Mouse (Mus musculus): ENCODE measurements at regions not wholly inside any gene's neighbourhood (a gene's known extent, or its start where the extent isn't known, plus 50 kb on each side); places are given as distances from the start of the nearest gene placed in this dataset.

DNA sequence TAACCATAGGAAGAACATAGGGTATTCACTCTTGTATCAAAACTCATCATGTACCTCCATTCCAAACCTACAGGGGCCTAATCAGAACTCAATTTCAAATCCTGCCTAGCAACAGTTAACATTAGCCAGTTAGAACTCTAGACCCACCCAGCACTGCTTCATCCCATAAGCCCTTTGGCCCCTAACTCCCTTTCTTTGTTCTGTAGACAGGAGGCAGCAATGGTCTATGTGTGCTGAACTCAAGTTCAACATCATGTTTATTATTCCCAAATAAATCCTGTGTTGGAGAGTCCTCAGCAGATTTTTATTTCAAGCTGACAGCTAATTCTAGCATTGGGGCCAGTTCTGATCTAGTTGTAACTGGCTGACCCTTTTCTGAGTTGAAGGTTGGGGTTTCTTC, 112.2 kb downstream of the Ipo8 start:
- H3K4me3 ChIP-seq: no peak overlapping the region
- H3K27me3 ChIP-seq: no peaks in the 10 kb centered on the region
- H3K9me3 ChIP-seq: no peaks in the 10 kb centered on the region
- no peaks in the 10 kb centered on the region for H3K36me3 ChIP-seq
- H3K27ac ChIP-seq: no peak overlapping the region
- ATAC-seq (ENCODE audit: insufficient number of reproducible peaks, insufficient read depth, low FRiP score, low TSS enrichment, low read depth): no peak
- H3K4me1 ChIP-seq: no peaks in the 10 kb centered on the region
- H3K4me2 ChIP-seq: no peak overlapping the region
- H3K9ac ChIP-seq: no peak overlapping the region

DNA sequence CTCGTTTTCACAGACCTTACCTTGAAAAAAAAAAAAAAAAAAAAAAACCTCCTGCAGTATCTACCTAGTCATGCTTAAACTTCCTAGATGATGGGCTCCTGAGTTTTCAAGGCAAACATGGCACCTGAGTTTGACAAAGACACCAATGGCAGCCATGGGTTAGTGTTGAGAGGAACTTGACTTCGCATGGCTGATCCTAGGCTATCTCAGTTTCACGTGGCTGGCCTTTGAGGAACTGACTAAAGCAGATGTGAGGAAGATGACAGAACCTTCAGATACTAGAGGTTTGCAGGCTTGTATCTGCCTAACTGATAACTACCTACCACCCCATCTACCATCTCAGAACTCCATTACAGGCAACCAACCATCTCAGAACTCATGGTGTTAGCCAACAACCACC, 120.9 kb downstream of the Ipo8 start:
- H3K4me1 ChIP-seq: no peaks in the 10 kb centered on the region
- ATAC-seq (ENCODE audit: insufficient number of reproducible peaks, insufficient read depth, low FRiP score, low TSS enrichment, low read depth): no peak
- H3K4me2 ChIP-seq: no peak overlapping the region
- no peaks in the 10 kb centered on the region for H3K27me3 ChIP-seq
- H3K4me3 ChIP-seq: no peak overlapping the region
- no peaks in the 10 kb centered on the region for H3K9me3 ChIP-seq
- 78% methylated on average over 3 of the region's 3 CpGs for WGBS
- no peak overlapping the region for H3K27ac ChIP-seq
- no peaks in the 10 kb centered on the region for H3K36me3 ChIP-seq
- H3K9ac ChIP-seq: no peak overlapping the region

DNA sequence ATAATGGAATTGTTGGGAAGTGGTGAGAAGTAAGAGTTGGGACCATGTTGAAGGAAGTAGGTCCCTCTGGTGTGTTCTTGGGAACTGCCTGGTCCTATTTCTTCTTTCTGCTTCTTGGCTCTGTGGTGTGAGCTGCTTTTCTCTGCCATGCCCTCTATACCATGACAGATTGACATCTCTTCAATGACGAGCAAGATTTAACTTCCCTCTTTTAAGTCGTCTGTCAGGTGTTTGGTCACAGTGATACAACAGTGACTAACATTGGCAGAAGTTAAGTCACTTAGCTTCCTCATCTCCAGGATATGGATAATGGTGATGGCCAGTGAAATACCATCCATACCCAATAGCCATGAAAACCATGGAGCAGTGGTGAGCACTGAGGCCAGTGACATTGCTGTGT, 122.9 kb downstream of the Ipo8 start:
- Histone ChIP-seq H3K4me2 (no peak overlapping the region), H3K27ac (no peak overlapping the region), H3K4me1 (no peaks in the 10 kb centered on the region), H3K4me3 (no peak overlapping the region), H3K27me3 (no peaks in the 10 kb centered on the region), H3K9ac (no peak overlapping the region), H3K36me3 (no peaks in the 10 kb centered on the region), H3K9me3 (no peaks in the 10 kb centered on the region)
- WGBS: 76% methylated on average over 2 of the region's 2 CpGs
- no peak for ATAC-seq (ENCODE audit: insufficient number of reproducible peaks, insufficient read depth, low FRiP score, low TSS enrichment, low read depth)

DNA sequence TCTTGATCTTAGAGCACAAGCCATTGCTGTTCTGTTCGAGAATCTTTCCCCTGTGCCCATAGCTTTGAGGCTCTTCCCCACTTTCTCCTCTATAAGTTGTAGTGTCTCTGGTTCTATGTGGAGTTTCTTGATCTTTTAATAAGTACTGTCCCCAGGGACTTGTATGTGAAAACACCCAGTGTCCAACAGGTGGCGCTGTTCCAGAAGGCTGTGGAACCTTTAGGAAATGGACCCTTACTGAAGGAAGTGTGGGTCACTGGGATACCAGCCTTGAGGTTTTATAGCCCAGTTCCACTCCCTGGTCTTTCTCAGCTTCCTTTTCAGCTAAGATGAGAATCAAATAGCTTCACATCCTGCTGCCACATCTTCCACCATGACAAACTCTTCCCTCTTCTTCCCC, 125.6 kb downstream of the Ipo8 start:
- H3K4me2 ChIP-seq: no peak overlapping the region
- H3K27me3 ChIP-seq: no peaks in the 10 kb centered on the region
- H3K9ac ChIP-seq: no peak overlapping the region
- WGBS: 28% methylated on average over 2 of the region's 2 CpGs
- no peaks in the 10 kb centered on the region for H3K4me1 ChIP-seq
- no peaks in the 10 kb centered on the region for H3K9me3 ChIP-seq
- no peak overlapping the region for H3K27ac ChIP-seq
- no peaks in the 10 kb centered on the region for H3K36me3 ChIP-seq
- no peak for ATAC-seq (ENCODE audit: insufficient number of reproducible peaks, insufficient read depth, low FRiP score, low TSS enrichment, low read depth)
- H3K4me3 ChIP-seq: no peak overlapping the region

DNA sequence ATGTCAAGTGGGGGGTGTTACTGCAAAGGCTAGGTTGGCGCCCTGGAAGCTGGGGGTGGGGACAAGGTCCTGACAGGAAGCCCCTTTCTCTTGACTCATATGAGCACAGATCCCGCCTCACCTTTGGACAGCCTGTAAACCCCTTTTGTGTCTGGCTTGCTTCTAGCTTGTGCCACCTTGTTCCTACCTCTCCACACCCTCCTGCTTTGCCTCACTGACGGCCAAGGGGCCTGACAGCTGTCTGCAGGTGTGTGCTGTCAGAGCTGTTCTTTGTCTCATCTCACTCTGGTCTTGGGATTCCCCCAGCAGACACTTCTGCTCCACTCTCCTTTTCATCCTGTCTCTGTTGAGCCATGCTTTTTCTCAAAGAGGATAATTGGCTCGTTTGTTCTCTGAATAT, 137.9 kb downstream of the Ipo8 start:
- H3K4me1 ChIP-seq: no peaks in the 10 kb centered on the region
- H3K36me3 ChIP-seq: no peaks in the 10 kb centered on the region
- 41% methylated on average over 4 of the region's 4 CpGs for WGBS
- H3K9me3 ChIP-seq: no peaks in the 10 kb centered on the region
- H3K4me3 ChIP-seq: no peak overlapping the region
- H3K27me3 ChIP-seq: no peaks in the 10 kb centered on the region
- no peak overlapping the region for H3K27ac ChIP-seq
- no peak overlapping the region for H3K9ac ChIP-seq
- ATAC-seq (ENCODE audit: insufficient number of reproducible peaks, insufficient read depth, low FRiP score, low TSS enrichment, low read depth): no peak
- H3K4me2 ChIP-seq: no peak overlapping the region

DNA sequence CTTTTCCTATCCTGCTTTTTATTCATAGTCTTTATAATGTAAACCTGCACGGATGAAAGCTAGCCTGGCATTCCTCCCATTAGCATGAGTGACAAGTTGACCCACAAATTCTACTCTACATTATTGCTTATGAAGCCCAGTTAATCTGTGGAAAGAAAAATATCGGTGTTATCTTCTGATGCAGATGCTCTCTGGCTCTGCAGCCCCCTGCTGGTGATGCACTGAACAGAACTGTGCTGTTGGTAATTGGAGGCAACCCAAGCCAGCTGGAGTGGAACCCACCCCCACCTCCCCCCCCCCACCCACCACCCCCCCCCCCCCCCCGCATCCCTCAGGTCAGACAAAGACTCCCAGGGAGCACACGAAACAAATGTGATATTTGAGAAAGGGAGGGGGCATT, 143.5 kb downstream of the Ipo8 start:
- WGBS: 35% methylated on average over 3 of the region's 4 CpGs
- no peak for ATAC-seq (ENCODE audit: insufficient number of reproducible peaks, insufficient read depth, low FRiP score, low TSS enrichment, low read depth)
- Histone ChIP-seq H3K27me3 (no peaks in the 10 kb centered on the region), H3K4me2 (no peak overlapping the region), H3K27ac (no peak overlapping the region), H3K36me3 (no peaks in the 10 kb centered on the region), H3K9me3 (no peaks in the 10 kb centered on the region), H3K4me3 (no peak overlapping the region), H3K4me1 (no peaks in the 10 kb centered on the region), H3K9ac (no peak overlapping the region)

DNA sequence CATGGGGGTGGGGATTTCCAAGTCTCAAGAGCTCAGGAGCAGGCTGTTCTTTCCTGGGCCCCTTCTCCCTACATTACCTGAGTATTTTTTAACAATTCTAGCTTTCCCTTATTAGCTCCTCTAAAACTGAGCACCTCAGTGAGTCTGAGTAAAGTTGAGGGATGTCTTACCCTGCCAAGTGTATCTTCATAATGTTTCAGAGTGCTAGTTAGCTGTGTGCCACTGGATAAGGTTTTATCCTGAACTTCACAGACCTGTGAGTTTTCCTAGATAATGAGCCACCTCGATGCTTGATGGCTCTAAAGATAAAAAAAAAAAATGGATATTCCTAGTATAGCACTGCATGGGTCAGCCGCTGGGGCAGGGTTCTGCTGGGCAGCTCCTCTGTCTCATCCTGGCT, 171.1 kb downstream of the Ipo8 start:
- 0 out of 2 replicates have a peak, but pooled peaks cover 3% of the 10 kb centered on the region for H3K4me1 ChIP-seq
- H3K36me3 ChIP-seq: no peaks in the 10 kb centered on the region
- WGBS: 86% methylated on average over 2 of the region's 2 CpGs
- H3K9ac ChIP-seq: no peak overlapping the region
- no peaks in the 10 kb centered on the region for H3K27me3 ChIP-seq
- no peaks in the 10 kb centered on the region for H3K9me3 ChIP-seq
- ATAC-seq (ENCODE audit: insufficient number of reproducible peaks, insufficient read depth, low FRiP score, low TSS enrichment, low read depth): no peak
- no peak overlapping the region for H3K4me2 ChIP-seq
- H3K27ac ChIP-seq: no peak overlapping the region
- H3K4me3 ChIP-seq: no peak overlapping the region

DNA sequence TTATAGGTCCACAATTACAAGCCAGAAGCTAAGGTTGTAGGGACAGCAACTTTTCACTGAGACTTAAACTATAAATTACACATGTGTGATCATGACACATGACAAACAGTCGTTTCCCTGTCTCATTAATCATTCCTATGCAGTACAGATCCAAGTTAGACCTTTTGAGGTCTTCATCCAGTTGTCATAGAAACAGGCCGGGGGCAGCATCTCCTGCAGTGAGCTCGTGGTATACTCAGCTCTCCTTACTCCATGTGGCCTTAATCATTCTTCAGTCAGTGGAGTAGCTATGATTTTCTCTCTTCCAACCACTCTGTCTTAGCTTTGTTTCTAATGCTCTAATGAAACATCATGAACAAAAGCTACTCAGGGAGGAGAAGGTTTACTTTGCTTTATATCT, 178.1 kb downstream of the Ipo8 start:
- no peaks in the 10 kb centered on the region for H3K4me1 ChIP-seq
- no peak overlapping the region for H3K4me2 ChIP-seq
- H3K27me3 ChIP-seq: no peaks in the 10 kb centered on the region
- no peak overlapping the region for H3K4me3 ChIP-seq
- 49% methylated on average over 3 of the region's 3 CpGs for WGBS
- H3K9ac ChIP-seq: no peak overlapping the region
- no peaks in the 10 kb centered on the region for H3K9me3 ChIP-seq
- no peaks in the 10 kb centered on the region for H3K36me3 ChIP-seq
- H3K27ac ChIP-seq: no peak overlapping the region
- ATAC-seq (ENCODE audit: insufficient number of reproducible peaks, insufficient read depth, low FRiP score, low TSS enrichment, low read depth): no peak

DNA sequence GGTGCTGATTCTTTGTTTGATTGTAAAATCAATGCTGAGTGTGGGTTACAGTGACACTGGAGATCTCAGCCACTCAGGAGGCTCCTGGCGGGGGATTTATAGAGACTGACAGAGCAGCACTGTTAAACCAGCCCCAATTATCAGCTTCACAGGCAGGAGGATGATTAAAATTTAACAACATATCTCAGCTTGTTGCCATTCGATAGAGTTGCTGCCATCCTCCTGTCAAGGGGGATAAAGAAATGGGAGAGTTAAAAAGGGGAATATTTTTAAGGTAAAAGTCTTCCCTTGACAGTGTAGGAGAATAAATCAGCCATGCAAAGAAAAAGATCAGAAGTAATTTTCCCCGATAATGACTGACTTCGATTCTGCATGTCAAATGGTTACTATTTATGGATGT, 178.8 kb downstream of the Ipo8 start:
- ATAC-seq (ENCODE audit: insufficient number of reproducible peaks, insufficient read depth, low FRiP score, low TSS enrichment, low read depth): no peak
- Histone ChIP-seq H3K4me1 (no peaks in the 10 kb centered on the region), H3K36me3 (no peaks in the 10 kb centered on the region), H3K27me3 (no peaks in the 10 kb centered on the region), H3K27ac (no peak overlapping the region), H3K4me3 (no peak overlapping the region), H3K4me2 (no peak overlapping the region), H3K9ac (no peak overlapping the region), H3K9me3 (no peaks in the 10 kb centered on the region)
- 58% methylated on average over 4 of the region's 4 CpGs for WGBS

DNA sequence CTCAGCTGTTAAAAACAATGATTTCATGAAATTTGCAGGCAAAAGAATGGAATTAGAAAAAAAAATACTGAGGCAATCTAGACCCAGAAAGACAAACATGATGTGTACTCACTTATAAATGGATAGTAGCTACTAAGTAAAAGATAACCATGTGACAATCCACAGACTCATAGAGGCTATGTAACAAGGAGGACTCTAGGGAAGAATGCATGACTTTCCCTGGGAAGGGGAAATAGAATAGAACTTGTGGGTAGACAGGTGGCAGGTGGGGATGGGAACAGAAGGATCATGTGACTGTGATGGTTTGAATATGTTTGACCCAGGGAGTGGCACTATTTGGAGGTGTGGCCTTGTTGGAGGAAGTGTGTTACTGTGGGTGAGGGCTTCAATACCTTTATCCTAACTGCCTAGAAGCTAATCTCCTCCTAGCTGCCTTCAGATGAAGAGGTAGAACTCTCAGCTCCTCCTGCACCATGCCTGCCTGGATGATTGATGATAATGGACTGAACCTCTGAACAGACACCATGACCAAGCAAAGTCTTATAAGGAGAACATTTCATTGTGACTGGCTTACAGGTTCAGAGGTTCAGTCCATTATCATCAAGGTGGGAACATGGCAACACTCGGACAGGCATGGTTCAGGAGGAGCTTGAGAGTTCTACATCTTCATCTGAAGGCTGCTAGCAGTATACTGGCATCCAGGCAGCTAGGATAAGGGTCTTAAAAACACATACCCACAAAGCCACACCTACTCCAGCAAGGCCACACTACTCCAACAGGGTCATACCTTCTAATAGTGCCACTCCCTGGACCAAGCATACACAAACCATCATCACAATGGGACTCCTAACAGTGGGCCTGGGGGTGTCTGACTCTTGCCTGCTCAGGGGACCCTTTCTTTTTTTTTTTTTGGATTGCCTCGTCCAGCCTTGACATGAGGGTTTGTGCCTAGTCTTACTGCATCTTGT, 183.6 kb downstream of the Ipo8 start:
- 75% methylated on average over 2 of the region's 2 CpGs for WGBS
- no peak for ATAC-seq (ENCODE audit: insufficient number of reproducible peaks, insufficient read depth, low FRiP score, low TSS enrichment, low read depth)
- no peaks in the 10 kb centered on the region for H3K9me3 ChIP-seq
- H3K27me3 ChIP-seq: no peaks in the 10 kb centered on the region
- H3K4me3 ChIP-seq: no peak overlapping the region
- H3K4me2 ChIP-seq: no peak overlapping the region
- H3K36me3 ChIP-seq: no peaks in the 10 kb centered on the region
- no peak overlapping the region for H3K27ac ChIP-seq
- H3K4me1 ChIP-seq: no peaks in the 10 kb centered on the region
- H3K9ac ChIP-seq: no peak overlapping the region

DNA sequence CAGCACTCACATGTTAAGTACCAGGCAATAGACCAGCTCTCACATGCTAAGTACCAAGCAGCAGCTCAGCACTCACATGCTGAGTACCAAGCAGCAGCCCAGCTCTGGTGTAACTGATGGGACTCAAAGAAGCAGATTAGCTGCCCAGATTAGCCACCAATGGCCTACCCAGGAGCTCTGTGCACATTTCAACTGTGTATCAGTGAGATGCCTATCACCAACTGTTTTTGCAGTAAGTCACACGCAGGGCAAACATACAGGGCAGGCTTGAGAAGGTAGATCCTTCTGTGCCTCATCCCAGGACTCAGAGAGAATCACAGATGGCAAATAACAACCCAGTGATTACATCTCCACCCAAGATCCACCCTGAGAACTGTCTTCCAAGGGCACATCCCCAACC, 190.7 kb downstream of the Ipo8 start:
- Histone ChIP-seq H3K9me3 (no peaks in the 10 kb centered on the region), H3K4me3 (no peak overlapping the region), H3K27me3 (no peaks in the 10 kb centered on the region), H3K27ac (no peak overlapping the region), H3K9ac (no peak overlapping the region), H3K36me3 (no peaks in the 10 kb centered on the region), H3K4me1 (no peaks in the 10 kb centered on the region), H3K4me2 (no peak overlapping the region)
- 86% methylated on average over 1 of the region's 1 CpGs for WGBS
- no peak for ATAC-seq (ENCODE audit: insufficient number of reproducible peaks, insufficient read depth, low FRiP score, low TSS enrichment, low read depth)

DNA sequence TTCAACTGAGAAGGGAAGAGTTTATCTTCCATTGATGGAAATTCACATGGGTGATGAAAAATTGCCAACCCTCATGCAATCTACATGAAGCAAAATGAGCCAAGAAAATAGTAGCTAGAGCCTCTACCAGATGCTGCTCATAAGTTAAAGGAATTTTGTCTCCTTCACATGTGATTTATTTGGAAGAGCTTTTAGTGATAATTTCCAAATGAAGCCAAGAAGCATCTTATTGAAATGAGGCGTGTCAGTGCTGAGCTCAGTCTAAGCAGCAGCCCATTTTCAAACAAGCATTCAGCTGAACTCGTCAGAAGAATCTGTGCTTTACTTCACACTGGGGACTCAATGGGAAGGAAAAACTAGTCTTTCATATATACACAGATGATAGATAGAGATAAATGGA, 190.0 kb upstream of the Tmtc1 start:
- H3K9ac ChIP-seq: no peak overlapping the region
- 75% methylated on average over 2 of the region's 2 CpGs for WGBS
- H3K4me3 ChIP-seq: no peak overlapping the region
- no peak for ATAC-seq (ENCODE audit: insufficient number of reproducible peaks, insufficient read depth, low FRiP score, low TSS enrichment, low read depth)
- H3K4me2 ChIP-seq: no peak overlapping the region
- H3K36me3 ChIP-seq: no peaks in the 10 kb centered on the region
- no peaks in the 10 kb centered on the region for H3K9me3 ChIP-seq
- no peak overlapping the region for H3K27ac ChIP-seq
- H3K4me1 ChIP-seq: no peaks in the 10 kb centered on the region
- H3K27me3 ChIP-seq: no peaks in the 10 kb centered on the region

Data from embryonic facial prominence, embryonic 13.5 days (tissue).